Mouse (Mus musculus) heart, postnatal 0 days (tissue): ENCODE results near the gene Lhx4.

Source experiments
- CTCF ChIP-seq: IDR thresholded peaks from 2 replicates; pipeline ENCODE4 v1.5.1; 2016; ENCODE audit warnings: antibody characterized with exemption, control low read depth, low read depth
- EP300 ChIP-seq: IDR thresholded peaks from 2 replicates; pipeline ENCODE4 v1.6.1; 2016; ENCODE audit warnings: antibody characterized with exemption, low read depth

- TF ChIP-seq CTCF (no peak), EP300 (no peak)
Measured at GRCm38 (mm10) chr1:155729113-155729795, 22.2 kb downstream of the Lhx4 start.
